Mouse (Mus musculus): ENCODE results near the gene Sprn. TPM values are rescaled to one million over a fixed set of nuclear protein-coding genes. Genes with fewer than 3 reads are reported as not detected.
A peak's percentile ranks its signal among the peaks of the same experiment; 100 is the strongest.

Sprn gene
- polyA plus RNA-seq, 1 experiment from 2014 or later: 0.10 TPM

DNA sequence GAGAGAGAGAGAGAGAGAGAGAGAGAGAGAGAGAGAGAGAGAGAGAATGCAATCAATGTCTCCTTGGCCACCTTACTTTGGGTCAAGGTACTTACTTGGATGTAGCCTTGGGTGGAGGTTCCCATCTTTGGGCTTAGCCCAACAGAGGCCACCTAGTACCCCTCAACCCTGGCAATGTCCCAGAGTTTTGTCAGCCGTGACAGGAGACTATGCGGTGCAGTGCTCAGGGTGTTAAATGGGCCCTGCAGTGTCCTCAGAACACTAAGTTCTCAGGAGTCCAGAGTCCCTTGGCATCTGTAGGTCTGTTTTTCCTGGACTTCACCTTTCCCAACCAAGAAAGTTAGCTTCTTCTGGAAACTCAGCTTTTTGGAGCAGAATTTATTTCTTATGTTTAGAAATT lies 24.5 kb upstream of the Sprn start:
- WGBS: 79% methylated on average over 2 of the region's 2 CpGs

GRCm38 (mm10) chr7:140172936-140173335 lies 18.3 kb upstream of the Sprn start, which contains the start of gene Olfr523:
Olfr523 (plus strand) TSS chr7:140173217.
- H3K9me3 ChIP-seq: no peaks in the 10 kb centered on the region
- H3K27me3 ChIP-seq (ENCODE audit: insufficient read depth, poor library complexity, severe bottlenecking): peaks cover 5% of the 10 kb centered on the region; the same call in 1 of the 2 replicates
- 50% methylated on average over 1 of the region's 1 CpGs for WGBS
- H3K27ac ChIP-seq: no peak within 1 kb of the TSS
- no peaks in the 10 kb centered on the region for H3K4me1 ChIP-seq
- no peak within 1 kb of the TSS for H3K4me3 ChIP-seq
- H3K36me3 ChIP-seq: no peaks in the 10 kb centered on the region
- no peak for DNase-seq (ENCODE audit: low spot score)

More for the DNA sequence above, 24.5 kb upstream of the Sprn start:
- no peak for DNase-seq (ENCODE audit: low spot score)
- Histone ChIP-seq H3K27ac (no peak overlapping the region), H3K4me1 (no peaks in the 10 kb centered on the region), H3K27me3 (ENCODE audit: insufficient read depth, poor library complexity, severe bottlenecking) (peaks cover 5% of the 10 kb centered on the region; the same call in 1 of the 2 replicates), H3K36me3 (no peaks in the 10 kb centered on the region), H3K9me3 (no peaks in the 10 kb centered on the region), H3K4me3 (no peak overlapping the region)

- H3K9me3 ChIP-seq: no peaks in the 10 kb centered on the region
- H3K4me3 ChIP-seq: no peak overlapping the region
- WGBS: 83% methylated on average over 3 of the region's 3 CpGs
- no peaks in the 10 kb centered on the region for H3K36me3 ChIP-seq
- H3K27me3 ChIP-seq (ENCODE audit: insufficient read depth, poor library complexity, severe bottlenecking): no peaks in the 10 kb centered on the region; the same call in 1 of the 2 replicates
- H3K27ac ChIP-seq: no peak overlapping the region
- DNase-seq (ENCODE audit: low spot score): no peak
- no peaks in the 10 kb centered on the region for H3K4me1 ChIP-seq
These were observed 16.2 kb upstream of the Sprn start for GRCm38 (mm10) chr7:140170863-140171262.

DNA sequence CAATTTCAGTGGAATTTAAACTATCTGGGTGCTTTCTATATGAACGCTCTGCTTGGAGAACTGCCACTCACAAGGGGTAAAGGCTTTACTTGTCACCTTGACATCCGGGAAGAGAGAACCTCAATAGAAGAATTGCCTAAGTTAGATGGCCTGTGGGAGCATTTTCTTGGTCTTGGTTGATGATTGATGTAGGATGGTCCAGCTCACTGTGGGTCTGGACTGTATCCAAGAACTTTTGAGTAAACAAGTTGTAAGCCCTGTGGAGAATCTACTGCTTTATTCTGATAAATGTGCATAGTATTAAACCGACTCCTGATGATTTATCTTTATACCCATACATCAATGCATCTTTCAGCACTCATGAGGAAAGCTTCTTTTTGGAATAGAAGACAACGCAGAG lies 14.7 kb upstream of the Sprn start:
- DNase-seq (ENCODE audit: low spot score): no peak
- Histone ChIP-seq H3K27me3 (ENCODE audit: insufficient read depth, poor library complexity, severe bottlenecking) (no peaks in the 10 kb centered on the region; the same call in 1 of the 2 replicates), H3K4me3 (no peak overlapping the region), H3K36me3 (no peaks in the 10 kb centered on the region), H3K9me3 (no peaks in the 10 kb centered on the region), H3K4me1 (no peaks in the 10 kb centered on the region), H3K27ac (no peak overlapping the region)
- 79% methylated on average over 4 of the region's 4 CpGs for WGBS

DNA sequence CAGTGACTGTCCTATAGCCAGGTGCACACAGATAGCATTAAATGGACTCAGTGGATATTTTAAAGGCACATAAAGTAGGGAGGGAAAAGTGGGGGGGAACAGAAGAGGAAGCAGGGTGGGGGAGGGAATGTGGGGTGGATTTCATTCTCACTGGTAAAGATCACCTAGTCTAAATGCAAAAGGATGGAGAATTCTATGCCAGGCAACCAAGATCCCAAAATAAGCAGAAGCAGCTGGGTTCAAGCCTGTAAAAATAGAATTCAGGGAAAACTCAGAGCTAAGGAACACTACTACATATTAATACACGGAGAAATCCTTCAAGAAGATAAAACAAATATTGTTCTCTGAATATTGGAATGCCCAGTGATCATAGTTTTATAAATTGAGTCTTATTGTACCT lies 13.3 kb upstream of the Sprn start:
- no peaks in the 10 kb centered on the region for H3K4me1 ChIP-seq
- WGBS: 76% methylated on average over 1 of the region's 1 CpGs

DNA sequence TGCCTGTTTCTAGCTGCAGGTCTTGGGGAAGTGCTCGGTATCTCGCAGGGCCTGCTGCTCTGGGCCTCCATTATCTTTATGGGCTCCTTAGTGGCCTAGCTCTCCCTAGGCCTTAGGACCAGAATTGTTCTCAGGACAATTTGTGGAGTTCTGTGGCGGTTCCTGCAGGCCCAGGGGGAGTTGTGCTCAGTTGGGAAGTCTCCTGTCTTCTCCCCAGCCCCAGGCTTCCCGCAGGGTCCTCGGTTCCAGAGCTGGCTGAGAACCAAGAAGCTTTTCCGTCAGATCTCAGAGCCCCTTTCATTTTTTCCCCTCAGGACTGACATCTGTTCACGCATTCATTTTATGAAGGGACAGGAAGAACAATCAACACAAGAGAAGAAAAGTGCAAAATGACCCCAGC lies 10.0 kb upstream of the Sprn start, which contains the start of gene Olfr522:
Gene Olfr522, minus strand, starts transcription at position 101 of the 400 bp plus-strand sequence.
- Histone ChIP-seq H3K4me3 (no peak within 1 kb of the TSS), H3K27ac (no peak within 1 kb of the TSS), H3K4me1 (no peaks in the 10 kb centered on the region), H3K27me3 (ENCODE audit: insufficient read depth, poor library complexity, severe bottlenecking) (0 out of 2 replicates have a peak, but pooled peaks cover 4% of the 10 kb centered on the region), H3K36me3 (no peaks in the 10 kb centered on the region), H3K9me3 (no peaks in the 10 kb centered on the region)
- no peak for DNase-seq (ENCODE audit: low spot score)
- 65% methylated on average over 7 of the region's 7 CpGs for WGBS

More for the DNA sequence above, 13.3 kb upstream of the Sprn start:
- Histone ChIP-seq H3K27me3 (ENCODE audit: insufficient read depth, poor library complexity, severe bottlenecking) (no peaks in the 10 kb centered on the region; the same call in 1 of the 2 replicates), H3K4me3 (no peak overlapping the region), H3K36me3 (no peaks in the 10 kb centered on the region), H3K27ac (no peak overlapping the region), H3K9me3 (no peaks in the 10 kb centered on the region)
- no peak for DNase-seq (ENCODE audit: low spot score)

- WGBS: 73% methylated on average over 3 of the region's 3 CpGs
- Histone ChIP-seq H3K27me3 (ENCODE audit: insufficient read depth, poor library complexity, severe bottlenecking) (peaks cover 37% of the 10 kb centered on the region), H3K27ac (no peak overlapping the region), H3K9me3 (no peaks in the 10 kb centered on the region), H3K36me3 (no peaks in the 10 kb centered on the region), H3K4me1 (no peaks in the 10 kb centered on the region), H3K4me3 (no peak overlapping the region)
- no peak for DNase-seq (ENCODE audit: low spot score)
These were observed 5.7 kb upstream of the Sprn start for GRCm38 (mm10) chr7:140160363-140160762.

- H3K27ac ChIP-seq: no peak overlapping the region
- no peak for DNase-seq (ENCODE audit: low spot score)
- peaks cover 74% of the 10 kb centered on the region for H3K27me3 ChIP-seq (ENCODE audit: insufficient read depth, poor library complexity, severe bottlenecking)
- peaks cover 7% of the 10 kb centered on the region; the same call in 1 of the 2 replicates for H3K36me3 ChIP-seq
- peaks cover 17% of the 10 kb centered on the region for H3K4me1 ChIP-seq
- H3K9me3 ChIP-seq: no peaks in the 10 kb centered on the region
- WGBS: 21% methylated on average over 4 of the region's 4 CpGs
- H3K4me3 ChIP-seq: no peak overlapping the region
These were observed 854 bp downstream of the Sprn start for GRCm38 (mm10) chr7:140153829-140154217.

- WGBS: 4% methylated on average over 28 of the region's 28 CpGs
- H3K9me3 ChIP-seq: no peaks in the 10 kb centered on the region
- no peak for DNase-seq (ENCODE audit: low spot score)
- peaks cover 7% of the 10 kb centered on the region; the same call in 1 of the 2 replicates for H3K36me3 ChIP-seq
- H3K4me1 ChIP-seq: peaks cover 17% of the 10 kb centered on the region
- peaks cover 69% of the 10 kb centered on the region for H3K27me3 ChIP-seq (ENCODE audit: insufficient read depth, poor library complexity, severe bottlenecking)
- no peak overlapping the region for H3K27ac ChIP-seq
- H3K4me3 ChIP-seq: peak overlapping the region; percentile 47
These were observed 1.3 kb downstream of the Sprn start for GRCm38 (mm10) chr7:140153383-140153782.

GRCm38 (mm10) chr7:140144550-140144949 lies 10.1 kb downstream of the Sprn start:
- 81% methylated on average over 4 of the region's 4 CpGs for WGBS

GRCm38 (mm10) chr7:140141350-140141749 lies 13.3 kb downstream of the Sprn start:
- Histone ChIP-seq H3K4me3 (no peak overlapping the region), H3K27ac (no peak overlapping the region), H3K27me3 (ENCODE audit: insufficient read depth, poor library complexity, severe bottlenecking) (no peaks in the 10 kb centered on the region), H3K4me1 (peaks cover 7% of the 10 kb centered on the region; the same call in 1 of the 2 replicates), H3K36me3 (no peaks in the 10 kb centered on the region), H3K9me3 (no peaks in the 10 kb centered on the region)
- 8% methylated on average over 14 of the region's 14 CpGs for whole genome bisulfite sequencing
- no peak for DNase-seq (ENCODE audit: low spot score)

More at GRCm38 (mm10) chr7:140144550-140144949, 10.1 kb downstream of the Sprn start:
- Histone ChIP-seq H3K4me1 (no peaks in the 10 kb centered on the region), H3K27me3 (ENCODE audit: insufficient read depth, poor library complexity, severe bottlenecking) (no peaks in the 10 kb centered on the region), H3K27ac (no peak overlapping the region), H3K4me3 (no peak overlapping the region), H3K9me3 (no peaks in the 10 kb centered on the region), H3K36me3 (0 out of 2 replicates have a peak, but pooled peaks cover 1% of the 10 kb centered on the region)
- DNase-seq (ENCODE audit: low spot score): no peak

- 1% methylated on average over 8 of the region's 8 CpGs for WGBS
These were observed 16.7 kb downstream of the Sprn start for GRCm38 (mm10) chr7:140138021-140138310.

GRCm38 (mm10) chr7:140137135-140138020 lies 17.3 kb downstream of the Sprn start, which contains the start of gene Mtg1:
Mtg1 (plus strand) TSS chr7:140137564.
- Histone ChIP-seq H3K36me3 (peaks cover 3% of the 10 kb centered on the region; the same call in 1 of the 2 replicates), H3K27ac (peak within 1 kb of the TSS; percentile 95), H3K27me3 (ENCODE audit: insufficient read depth, poor library complexity, severe bottlenecking) (no peaks in the 10 kb centered on the region), H3K4me1 (peaks cover 7% of the 10 kb centered on the region; the same call in 1 of the 2 replicates), H3K9me3 (no peaks in the 10 kb centered on the region), H3K4me3 (peak within 1 kb of the TSS; percentile 85)
- WGBS: 1% methylated on average over 39 of the region's 39 CpGs
- peak; percentile 98 for DNase-seq (ENCODE audit: low spot score)

More at GRCm38 (mm10) chr7:140138021-140138310, 16.7 kb downstream of the Sprn start:
- Histone ChIP-seq H3K36me3 (peaks cover 3% of the 10 kb centered on the region; the same call in 1 of the 2 replicates), H3K27ac (peak overlapping the region; percentile 95), H3K9me3 (no peaks in the 10 kb centered on the region), H3K4me1 (peaks cover 7% of the 10 kb centered on the region; the same call in 1 of the 2 replicates), H3K4me3 (peak overlapping the region; percentile 85), H3K27me3 (ENCODE audit: insufficient read depth, poor library complexity, severe bottlenecking) (no peaks in the 10 kb centered on the region)
- no peak for DNase-seq (ENCODE audit: low spot score)

Measured in heart, embryonic 10.5 days (tissue).